Mouse (Mus musculus): ENCODE data around the gene Adam12. TPM values are rescaled to one million over a fixed set of nuclear protein-coding genes. Genes with fewer than 3 reads are reported as not detected.
A peak's percentile ranks its signal among the peaks of the same experiment; 100 is the strongest.

The Adam12 gene
- polyA plus RNA-seq, 1 experiment from 2014 or later: 11.7 TPM

- no peak overlapping the region for H3K9ac ChIP-seq
- H3K36me3 ChIP-seq: no peaks in the 10 kb centered on the region
- no peak overlapping the region for H3K27ac ChIP-seq (replicated peaks)
- no peaks in the 10 kb centered on the region for H3K27me3 ChIP-seq
- no peaks in the 10 kb centered on the region for H3K9me3 ChIP-seq (replicated peaks)
- no peak for ATAC-seq (ENCODE audit: insufficient number of reproducible peaks, low FRiP score, low TSS enrichment, low read depth)
- no peak overlapping the region for H3K4me2 ChIP-seq (replicated peaks)
- no peaks in the 10 kb centered on the region for H3K4me1 ChIP-seq
- no peak overlapping the region for H3K4me3 ChIP-seq (replicated peaks)
- WGBS: 64% methylated on average over 1 of the region's 1 CpGs
These were observed 121.8 kb downstream of the Adam12 start for GRCm38 (mm10) chr7:134110116-134110515.

DNA sequence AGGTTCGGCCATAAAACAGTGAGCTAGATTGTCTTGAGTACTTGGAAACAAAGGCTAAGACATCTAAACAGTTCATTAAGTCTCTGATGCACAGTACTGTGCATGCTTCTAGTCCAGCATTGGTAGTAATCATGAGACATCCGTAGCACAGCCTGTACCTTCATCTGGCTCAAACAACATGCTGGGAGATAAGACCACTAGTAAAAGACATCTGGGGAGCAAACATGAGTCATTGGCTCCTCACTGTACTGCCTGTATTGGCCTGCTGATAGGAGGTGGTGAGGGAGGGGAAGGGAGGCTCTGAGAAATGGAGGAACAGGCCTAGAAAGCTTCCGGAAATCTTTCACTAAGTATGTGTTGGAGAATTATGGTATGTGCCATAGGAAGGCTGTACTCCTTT lies 124.1 kb downstream of the Adam12 start:
- Histone ChIP-seq H3K4me2 (replicated peaks) (no peak overlapping the region), H3K36me3 (no peaks in the 10 kb centered on the region), H3K9ac (no peak overlapping the region), H3K4me1 (no peaks in the 10 kb centered on the region), H3K9me3 (replicated peaks) (no peaks in the 10 kb centered on the region), H3K27me3 (no peaks in the 10 kb centered on the region), H3K27ac (replicated peaks) (no peak overlapping the region), H3K4me3 (replicated peaks) (no peak overlapping the region)
- WGBS: 77% methylated on average over 3 of the region's 3 CpGs
- no peak for ATAC-seq (ENCODE audit: insufficient number of reproducible peaks, low FRiP score, low TSS enrichment, low read depth)

DNA sequence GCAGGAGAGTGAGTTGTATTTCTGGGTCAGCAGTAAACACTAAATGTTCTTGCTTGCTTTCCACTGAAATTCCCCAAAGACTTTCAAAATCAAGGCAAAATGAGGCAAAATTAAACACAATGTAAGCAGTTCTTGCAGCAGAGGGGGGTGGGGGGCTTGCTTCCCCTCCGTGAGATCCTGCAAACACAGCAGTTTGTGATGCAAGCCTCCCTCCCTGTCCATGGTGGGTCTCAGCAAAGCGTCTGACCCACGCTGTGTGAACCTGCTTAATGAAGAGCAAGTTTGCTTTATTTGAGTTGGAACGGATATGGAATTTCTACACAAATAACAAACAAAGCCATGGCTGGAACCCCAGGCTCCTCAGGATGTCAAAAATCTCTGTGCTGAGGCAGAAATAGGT lies 132.9 kb downstream of the Adam12 start:
- Histone ChIP-seq H3K9ac (no peak overlapping the region), H3K4me2 (replicated peaks) (no peak overlapping the region), H3K27me3 (no peaks in the 10 kb centered on the region), H3K36me3 (no peaks in the 10 kb centered on the region), H3K9me3 (replicated peaks) (no peaks in the 10 kb centered on the region), H3K4me1 (peaks cover 9% of the 10 kb centered on the region), H3K4me3 (replicated peaks) (no peak overlapping the region), H3K27ac (replicated peaks) (0 out of 2 replicates have a peak overlapping the region, but pooled peaks have one; percentile 34)
- ATAC-seq (ENCODE audit: insufficient number of reproducible peaks, low FRiP score, low TSS enrichment, low read depth): 0 out of 2 replicates have a peak, but pooled peaks have one; percentile 54
- 47% methylated on average over 4 of the region's 4 CpGs for WGBS

DNA sequence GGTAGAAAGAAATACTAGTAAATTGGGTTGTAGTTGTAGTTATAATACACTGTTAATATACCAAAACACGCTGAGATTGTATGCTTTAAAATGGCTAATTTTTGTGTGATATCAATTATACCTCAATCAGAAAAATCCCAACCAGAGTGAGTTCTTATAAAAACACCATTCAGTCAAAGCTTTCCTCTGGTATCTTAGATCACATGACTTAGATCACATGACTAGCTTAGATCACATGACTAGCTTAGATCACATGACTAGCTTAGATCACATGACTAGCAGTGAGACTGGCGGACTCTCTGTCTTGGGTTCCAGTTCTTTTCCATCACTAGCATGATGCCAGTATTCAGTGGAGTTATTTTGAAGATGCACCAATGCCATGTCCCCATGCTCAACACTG lies 134.1 kb downstream of the Adam12 start:
- Histone ChIP-seq H3K4me1 (peaks cover 12% of the 10 kb centered on the region), H3K4me3 (replicated peaks) (no peak overlapping the region), H3K9me3 (replicated peaks) (no peaks in the 10 kb centered on the region), H3K27ac (replicated peaks) (no peak overlapping the region), H3K9ac (no peak overlapping the region), H3K36me3 (no peaks in the 10 kb centered on the region), H3K4me2 (replicated peaks) (no peak overlapping the region), H3K27me3 (no peaks in the 10 kb centered on the region)
- ATAC-seq (ENCODE audit: insufficient number of reproducible peaks, low FRiP score, low TSS enrichment, low read depth): no peak
- 89% methylated on average over 2 of the region's 2 CpGs for WGBS

- Histone ChIP-seq H3K9ac (no peak overlapping the region), H3K9me3 (replicated peaks) (no peaks in the 10 kb centered on the region), H3K36me3 (no peaks in the 10 kb centered on the region), H3K27ac (replicated peaks) (peak overlapping the region; percentile 60; the same call in 1 of the 2 replicates), H3K27me3 (no peaks in the 10 kb centered on the region), H3K4me2 (replicated peaks) (no peak overlapping the region), H3K4me3 (replicated peaks) (no peak overlapping the region), H3K4me1 (peaks cover 22% of the 10 kb centered on the region)
- ATAC-seq (ENCODE audit: insufficient number of reproducible peaks, low FRiP score, low TSS enrichment, low read depth): no peak
- 26% methylated on average over 2 of the region's 2 CpGs for WGBS
These were observed 138.1 kb downstream of the Adam12 start for GRCm38 (mm10) chr7:134093871-134094270.

- H3K9ac ChIP-seq: no peak overlapping the region
- no peaks in the 10 kb centered on the region for H3K36me3 ChIP-seq
- no peaks in the 10 kb centered on the region for H3K27me3 ChIP-seq
- no peak overlapping the region for H3K4me2 ChIP-seq (replicated peaks)
- no peak for ATAC-seq (ENCODE audit: insufficient number of reproducible peaks, low FRiP score, low TSS enrichment, low read depth)
- 32% methylated on average over 3 of the region's 3 CpGs for WGBS
- H3K4me1 ChIP-seq: peaks cover 21% of the 10 kb centered on the region
- no peaks in the 10 kb centered on the region for H3K9me3 ChIP-seq (replicated peaks)
- H3K4me3 ChIP-seq (replicated peaks): no peak overlapping the region
- H3K27ac ChIP-seq (replicated peaks): no peak overlapping the region
These were observed 141.2 kb downstream of the Adam12 start for GRCm38 (mm10) chr7:134090764-134091163.

DNA sequence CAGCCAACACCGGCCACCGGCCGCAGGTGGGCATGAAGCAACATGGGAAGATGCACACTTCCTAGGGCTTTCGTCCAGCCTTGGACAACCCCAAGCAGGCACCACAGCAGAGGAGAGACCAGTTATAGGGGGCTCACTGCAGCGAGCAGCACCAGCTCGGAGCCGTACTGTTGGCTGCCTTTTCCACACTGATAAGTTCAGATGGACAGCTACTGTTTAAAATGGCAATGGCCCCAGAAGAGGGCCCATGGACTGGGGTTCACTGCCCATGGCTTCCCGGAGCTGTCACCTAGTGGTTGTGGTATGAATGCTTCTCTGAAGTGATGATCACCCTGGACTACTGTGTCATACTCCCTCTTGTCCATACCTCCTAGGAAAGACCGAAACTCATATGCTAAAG lies 141.7 kb downstream of the Adam12 start:
- Histone ChIP-seq H3K9me3 (replicated peaks) (no peaks in the 10 kb centered on the region), H3K27me3 (no peaks in the 10 kb centered on the region), H3K9ac (no peak overlapping the region), H3K4me1 (peaks cover 21% of the 10 kb centered on the region), H3K4me3 (replicated peaks) (no peak overlapping the region), H3K4me2 (replicated peaks) (no peak overlapping the region), H3K27ac (replicated peaks) (no peak overlapping the region), H3K36me3 (no peaks in the 10 kb centered on the region)
- no peak for ATAC-seq (ENCODE audit: insufficient number of reproducible peaks, low FRiP score, low TSS enrichment, low read depth)
- 95% methylated on average over 9 of the region's 9 CpGs for WGBS

- H3K4me1 ChIP-seq: peaks cover 14% of the 10 kb centered on the region; the same call in 1 of the 2 replicates
- H3K4me3 ChIP-seq (replicated peaks): no peak overlapping the region
- no peak overlapping the region for H3K4me2 ChIP-seq (replicated peaks)
- no peak for ATAC-seq (ENCODE audit: insufficient number of reproducible peaks, low FRiP score, low TSS enrichment, low read depth)
- no peak overlapping the region for H3K9ac ChIP-seq
- no peaks in the 10 kb centered on the region for H3K9me3 ChIP-seq (replicated peaks)
- H3K36me3 ChIP-seq: no peaks in the 10 kb centered on the region
- no peak overlapping the region for H3K27ac ChIP-seq (replicated peaks)
- 73% methylated on average over 14 of the region's 14 CpGs for WGBS
- H3K27me3 ChIP-seq: no peaks in the 10 kb centered on the region
These were observed 143.2 kb downstream of the Adam12 start for GRCm38 (mm10) chr7:134088548-134089347.

GRCm38 (mm10) chr7:134085396-134085795 lies 146.6 kb downstream of the Adam12 start:
- Histone ChIP-seq H3K9ac (no peak overlapping the region), H3K27ac (replicated peaks) (no peak overlapping the region), H3K4me2 (replicated peaks) (no peak overlapping the region), H3K4me3 (replicated peaks) (no peak overlapping the region), H3K9me3 (replicated peaks) (no peaks in the 10 kb centered on the region), H3K36me3 (no peaks in the 10 kb centered on the region), H3K4me1 (0 out of 2 replicates have a peak, but pooled peaks cover 3% of the 10 kb centered on the region), H3K27me3 (no peaks in the 10 kb centered on the region)
- WGBS: 67% methylated on average over 2 of the region's 2 CpGs
- ATAC-seq (ENCODE audit: insufficient number of reproducible peaks, low FRiP score, low TSS enrichment, low read depth): no peak

DNA sequence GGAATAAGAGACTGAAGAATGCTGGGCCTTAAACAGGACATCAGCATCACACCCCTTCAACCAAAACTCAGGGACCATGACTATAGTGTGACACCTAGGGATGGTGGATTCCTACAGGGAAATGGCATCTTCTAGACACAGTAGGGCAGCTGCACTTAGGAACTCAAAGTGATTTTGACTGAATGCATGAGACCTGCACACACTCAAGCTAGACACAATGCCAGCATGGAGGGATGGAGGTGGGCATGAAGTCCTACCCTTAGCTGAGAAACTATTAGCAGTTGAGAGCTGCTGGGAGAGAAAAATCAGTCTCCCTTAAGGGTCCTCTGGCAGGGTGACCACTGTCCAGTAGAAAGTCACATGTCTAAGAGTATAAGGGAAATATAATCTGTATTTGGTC lies 147.0 kb downstream of the Adam12 start:
- Histone ChIP-seq H3K4me1 (0 out of 2 replicates have a peak, but pooled peaks cover 3% of the 10 kb centered on the region), H3K4me2 (replicated peaks) (no peak overlapping the region), H3K4me3 (replicated peaks) (no peak overlapping the region), H3K27me3 (no peaks in the 10 kb centered on the region), H3K9ac (no peak overlapping the region), H3K27ac (replicated peaks) (no peak overlapping the region), H3K9me3 (replicated peaks) (no peaks in the 10 kb centered on the region), H3K36me3 (no peaks in the 10 kb centered on the region)
- ATAC-seq (ENCODE audit: insufficient number of reproducible peaks, low FRiP score, low TSS enrichment, low read depth): no peak

DNA sequence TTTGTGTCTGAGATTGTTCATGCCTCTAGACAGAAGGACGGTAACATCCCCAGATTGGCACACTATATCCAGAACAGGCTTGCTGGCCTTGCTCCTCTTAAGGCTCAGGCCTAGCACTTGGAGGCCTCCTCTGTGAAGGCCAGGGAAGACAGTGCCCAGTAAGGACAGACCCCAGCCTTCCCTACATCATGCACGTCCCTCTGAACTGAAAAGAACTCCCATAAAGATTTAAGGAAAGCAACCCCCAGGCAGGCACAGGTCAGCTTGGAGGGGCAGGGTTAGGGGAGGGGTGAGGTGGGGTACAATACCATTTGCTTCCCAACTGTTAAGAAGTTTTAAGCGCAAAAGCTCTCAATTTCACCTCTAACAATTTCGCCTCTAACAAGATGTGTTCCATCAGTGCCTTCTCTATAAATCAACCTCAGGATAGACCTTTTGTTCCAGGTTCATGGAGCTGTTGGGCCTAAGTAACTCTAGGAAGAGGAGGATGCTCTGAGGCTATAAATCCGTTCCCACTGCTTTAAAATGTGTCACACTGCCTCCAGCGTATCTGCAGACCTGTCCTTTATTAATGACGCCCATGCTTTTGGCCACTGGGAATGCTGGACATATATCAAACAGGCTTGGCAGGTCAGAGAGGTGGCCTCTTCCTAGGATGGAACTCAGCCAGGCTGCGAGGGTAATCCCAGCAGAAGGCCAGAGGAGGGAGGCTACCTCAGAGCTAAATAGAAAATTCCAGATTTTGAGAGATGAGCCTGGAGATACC lies 150.5 kb downstream of the Adam12 start:
- H3K27ac ChIP-seq (replicated peaks): no peak overlapping the region
- 81% methylated on average over 8 of the region's 8 CpGs for WGBS
- no peaks in the 10 kb centered on the region for H3K36me3 ChIP-seq
- no peaks in the 10 kb centered on the region for H3K27me3 ChIP-seq
- ATAC-seq (ENCODE audit: insufficient number of reproducible peaks, low FRiP score, low TSS enrichment, low read depth): no peak
- no peak overlapping the region for H3K4me2 ChIP-seq (replicated peaks)
- no peaks in the 10 kb centered on the region for H3K4me1 ChIP-seq
- H3K9ac ChIP-seq: no peak overlapping the region
- no peaks in the 10 kb centered on the region for H3K9me3 ChIP-seq (replicated peaks)
- H3K4me3 ChIP-seq (replicated peaks): no peak overlapping the region
